Mouse (Mus musculus): Measurements from ENCODE around the gene Plxna2.

- no peak for TF ChIP-seq CTCF (IDR thresholded peaks at IDR 0.05)
- no peak for TF ChIP-seq EP300 (IDR thresholded peaks at IDR 0.05)
Observed at GRCm38 (mm10) chr1:194852065-194852358, 234.0 kb downstream of the Plxna2 start.
